Mouse (Mus musculus): ENCODE results near the gene Phf11b. TPM values are rescaled to one million over a fixed set of nuclear protein-coding genes. Genes with fewer than 3 reads are reported as not detected.
"Not testable (repeated sequence)": the region's sequence is repeated elsewhere in the genome, so short reads cannot be mapped to it uniquely, and the experiment has no call there.

Gene Phf11b
- 0.59 TPM in 1 of 2 replicates, not detected in the other for polyA plus RNA-seq (2016; fragmentation: Nextera tagmentation; extraction: Ambion mirVana)

- not testable (repeated sequence) for H3K4me1 ChIP-seq; H3K9ac ChIP-seq; H3K4me3 ChIP-seq; H3K27ac ChIP-seq; H3K27me3 ChIP-seq; H3K4me2 ChIP-seq (replicated peaks); ATAC-seq (ENCODE audit: insufficient number of reproducible peaks, insufficient read depth, low FRiP score, low TSS enrichment); H3K36me3 ChIP-seq; H3K9me3 ChIP-seq
- 79% methylated on average over 1 of the region's 1 CpGs for WGBS
These were observed at the start of gene Phf11b for GRCm38 (mm10) chr14:59341189-59341588. Gene Phf11b (minus strand): TSS chr14:59341351.

GRCm38 (mm10) chr14:59390181-59390580, 49.0 kb upstream of the Phf11b start:
- H3K4me3 ChIP-seq; H3K4me2 ChIP-seq (replicated peaks); ATAC-seq (ENCODE audit: insufficient number of reproducible peaks, insufficient read depth, low FRiP score, low TSS enrichment); H3K27ac ChIP-seq; H3K4me1 ChIP-seq; H3K27me3 ChIP-seq; H3K36me3 ChIP-seq; H3K9me3 ChIP-seq; H3K9ac ChIP-seq: not testable (repeated sequence)
- WGBS: 63% methylated on average over 4 of the region's 4 CpGs

- no peak for ATAC-seq (ENCODE audit: insufficient number of reproducible peaks, insufficient read depth, low FRiP score, low TSS enrichment)
- Histone ChIP-seq H3K9ac (no peak overlapping the region), H3K4me2 (replicated peaks) (no peak overlapping the region), H3K4me3 (no peak overlapping the region), H3K4me1 (no peaks in the 10 kb centered on the region), H3K27ac (no peak overlapping the region), H3K9me3 (no peaks in the 10 kb centered on the region), H3K36me3 (no peaks in the 10 kb centered on the region), H3K27me3 (no peaks in the 10 kb centered on the region)
- WGBS: 75% methylated on average over 1 of the region's 1 CpGs
These were observed 48.4 kb upstream of the Phf11b start for GRCm38 (mm10) chr14:59389532-59389931.

- H3K27me3 ChIP-seq: no peaks in the 10 kb centered on the region
- H3K9me3 ChIP-seq: 0 out of 2 replicates have a peak, but pooled peaks cover 8% of the 10 kb centered on the region
- H3K9ac ChIP-seq: no peak overlapping the region
- 91% methylated on average over 25 of the region's 25 CpGs for WGBS
- H3K4me2 ChIP-seq (replicated peaks): no peak overlapping the region
- ATAC-seq (ENCODE audit: insufficient number of reproducible peaks, insufficient read depth, low FRiP score, low TSS enrichment): no peak
- no peak overlapping the region for H3K4me3 ChIP-seq
- no peaks in the 10 kb centered on the region for H3K4me1 ChIP-seq
- no peaks in the 10 kb centered on the region for H3K36me3 ChIP-seq
- no peak overlapping the region for H3K27ac ChIP-seq
These were observed 29.4 kb upstream of the Phf11b start for GRCm38 (mm10) chr14:59370348-59371068.

- no peak overlapping the region for H3K9ac ChIP-seq
- WGBS: 80% methylated on average over 8 of the region's 8 CpGs
- H3K4me1 ChIP-seq: no peaks in the 10 kb centered on the region
- no peaks in the 10 kb centered on the region for H3K36me3 ChIP-seq
- no peak for ATAC-seq (ENCODE audit: insufficient number of reproducible peaks, insufficient read depth, low FRiP score, low TSS enrichment)
- no peak overlapping the region for H3K4me2 ChIP-seq (replicated peaks)
- H3K9me3 ChIP-seq: 0 out of 2 replicates have a peak, but pooled peaks cover 5% of the 10 kb centered on the region
- no peak overlapping the region for H3K4me3 ChIP-seq
- H3K27me3 ChIP-seq: no peaks in the 10 kb centered on the region
- H3K27ac ChIP-seq: no peak overlapping the region
These were observed 25.4 kb upstream of the Phf11b start for GRCm38 (mm10) chr14:59366386-59367105.

GRCm38 (mm10) chr14:59365244-59365644, 24.1 kb upstream of the Phf11b start, which contains the start of gene Phf11d:
Gene Phf11d (minus strand): TSS chr14:59365470.
- Histone ChIP-seq H3K9ac (no peak within 1 kb of the TSS), H3K27me3 (no peaks in the 10 kb centered on the region), H3K4me2 (replicated peaks) (no peak within 1 kb of the TSS), H3K36me3 (no peaks in the 10 kb centered on the region), H3K27ac (no peak within 1 kb of the TSS), H3K4me3 (no peak within 1 kb of the TSS), H3K9me3 (no peaks in the 10 kb centered on the region), H3K4me1 (no peaks in the 10 kb centered on the region)
- ATAC-seq (ENCODE audit: insufficient number of reproducible peaks, insufficient read depth, low FRiP score, low TSS enrichment): no peak
- 74% methylated on average over 6 of the region's 6 CpGs for WGBS

GRCm38 (mm10) chr14:59339541-59339940, 1.6 kb downstream of the Phf11b start:
- WGBS: 100% methylated on average over 1 of the region's 1 CpGs
- H3K9me3 ChIP-seq: no peaks in the 10 kb centered on the region
- no peak overlapping the region for H3K4me3 ChIP-seq
- H3K9ac ChIP-seq: no peak overlapping the region
- H3K36me3 ChIP-seq: no peaks in the 10 kb centered on the region
- H3K27me3 ChIP-seq: no peaks in the 10 kb centered on the region
- no peak overlapping the region for H3K4me2 ChIP-seq (replicated peaks)
- no peak for ATAC-seq (ENCODE audit: insufficient number of reproducible peaks, insufficient read depth, low FRiP score, low TSS enrichment)
- no peaks in the 10 kb centered on the region for H3K4me1 ChIP-seq
- H3K27ac ChIP-seq: no peak overlapping the region

- not testable (repeated sequence) for H3K27me3 ChIP-seq
- WGBS: 84% methylated on average over 3 of the region's 3 CpGs
These were observed 5.1 kb downstream of the Phf11b start for GRCm38 (mm10) chr14:59336056-59336455.

GRCm38 (mm10) chr14:59330499-59330898, 10.7 kb downstream of the Phf11b start:
- H3K27me3 ChIP-seq; H3K36me3 ChIP-seq; H3K27ac ChIP-seq; H3K9me3 ChIP-seq; ATAC-seq (ENCODE audit: insufficient number of reproducible peaks, insufficient read depth, low FRiP score, low TSS enrichment); H3K4me2 ChIP-seq (replicated peaks); H3K4me1 ChIP-seq; H3K4me3 ChIP-seq; H3K9ac ChIP-seq: not testable (repeated sequence)
- 40% methylated on average over 3 of the region's 3 CpGs for WGBS

More at GRCm38 (mm10) chr14:59336056-59336455, 5.1 kb downstream of the Phf11b start:
- not testable (repeated sequence) for ATAC-seq (ENCODE audit: insufficient number of reproducible peaks, insufficient read depth, low FRiP score, low TSS enrichment); H3K27ac ChIP-seq; H3K9ac ChIP-seq; H3K36me3 ChIP-seq; H3K4me3 ChIP-seq; H3K4me2 ChIP-seq (replicated peaks); H3K9me3 ChIP-seq; H3K4me1 ChIP-seq

GRCm38 (mm10) chr14:59319970-59320369, 21.2 kb downstream of the Phf11b start:
- H3K27ac ChIP-seq; ATAC-seq (ENCODE audit: insufficient number of reproducible peaks, insufficient read depth, low FRiP score, low TSS enrichment); H3K36me3 ChIP-seq; H3K4me1 ChIP-seq; H3K9ac ChIP-seq; H3K4me3 ChIP-seq; H3K9me3 ChIP-seq; H3K4me2 ChIP-seq (replicated peaks); H3K27me3 ChIP-seq: not testable (repeated sequence)
- WGBS: 66% methylated on average over 6 of the region's 6 CpGs

- not testable (repeated sequence) for H3K27ac ChIP-seq; ATAC-seq (ENCODE audit: insufficient number of reproducible peaks, insufficient read depth, low FRiP score, low TSS enrichment); H3K4me3 ChIP-seq; H3K9ac ChIP-seq; H3K27me3 ChIP-seq; H3K36me3 ChIP-seq; H3K9me3 ChIP-seq; H3K4me1 ChIP-seq; H3K4me2 ChIP-seq (replicated peaks)
- WGBS: 96% methylated on average over 3 of the region's 3 CpGs
These were observed 22.1 kb downstream of the Phf11b start for GRCm38 (mm10) chr14:59319036-59319435.

- not testable (repeated sequence) for H3K9me3 ChIP-seq; H3K36me3 ChIP-seq; H3K27ac ChIP-seq; H3K9ac ChIP-seq; H3K4me3 ChIP-seq; H3K4me2 ChIP-seq (replicated peaks); H3K4me1 ChIP-seq; H3K27me3 ChIP-seq; ATAC-seq (ENCODE audit: insufficient number of reproducible peaks, insufficient read depth, low FRiP score, low TSS enrichment)
- WGBS: 33% methylated on average over 1 of the region's 1 CpGs
These were observed 43.8 kb downstream of the Phf11b start, which contains the start of gene Phf11a for GRCm38 (mm10) chr14:59297391-59297790. Gene Phf11a (minus strand): TSS chr14:59297522.

Data from embryonic facial prominence, embryonic 12.5 days (tissue).